Mouse (Mus musculus): ENCODE measurements around the gene Fggy. TPM values are rescaled to one million over a fixed set of nuclear protein-coding genes. Genes with fewer than 3 reads are reported as not detected.

The Fggy gene
- polyA plus RNA-seq, 1 experiment, result not detected

- no peak for TF ChIP-seq TAL1 (IDR thresholded peaks at IDR 0.05; ENCODE audit: low read length)
- TF ChIP-seq GATA1 (IDR thresholded peaks at IDR 0.05; ENCODE audit: low read length), result no peak
- no peaks in the 10 kb centered on the region for H3K27me3 ChIP-seq (ENCODE audit: control insufficient read depth)
- no peaks in the 10 kb centered on the region for H3K9me3 ChIP-seq (ENCODE audit: control insufficient read depth, low read length)
- no peak overlapping the region for H3K4me3 ChIP-seq (replicated peaks)
- no peaks in the 10 kb centered on the region for H3K4me1 ChIP-seq (ENCODE audit: control insufficient read depth)
- H3K36me3 ChIP-seq (ENCODE audit: control insufficient read depth), result no peaks in the 10 kb centered on the region
Measured at GRCm38 (mm10) chr4:95684522-95685080, 127.3 kb downstream of the Fggy start.

GRCm38 (mm10) chr4:95686775-95687174 lies 129.5 kb downstream of the Fggy start:
- Histone ChIP-seq H3K4me3 (replicated peaks) (no peak overlapping the region), H3K4me1 (ENCODE audit: control insufficient read depth) (no peaks in the 10 kb centered on the region), H3K36me3 (ENCODE audit: control insufficient read depth) (no peaks in the 10 kb centered on the region), H3K9me3 (ENCODE audit: control insufficient read depth, low read length) (no peaks in the 10 kb centered on the region), H3K27me3 (ENCODE audit: control insufficient read depth) (no peaks in the 10 kb centered on the region)
- TF ChIP-seq TAL1 (IDR thresholded peaks at IDR 0.05; ENCODE audit: low read length) (no peak), GATA1 (IDR thresholded peaks at IDR 0.05; ENCODE audit: low read length) (no peak)

- H3K9me3 ChIP-seq (ENCODE audit: control insufficient read depth, low read length), result no peaks in the 10 kb centered on the region
- no peak overlapping the region for H3K4me3 ChIP-seq (replicated peaks)
- H3K4me1 ChIP-seq (ENCODE audit: control insufficient read depth), result no peaks in the 10 kb centered on the region
- H3K36me3 ChIP-seq (ENCODE audit: control insufficient read depth), result no peaks in the 10 kb centered on the region
- no peaks in the 10 kb centered on the region for H3K27me3 ChIP-seq (ENCODE audit: control insufficient read depth)
- TF ChIP-seq TAL1 (IDR thresholded peaks at IDR 0.05; ENCODE audit: low read length), result no peak
Measured at GRCm38 (mm10) chr4:95687350-95687749, 130.0 kb downstream of the Fggy start.

- H3K27me3 ChIP-seq (ENCODE audit: control insufficient read depth), result no peaks in the 10 kb centered on the region
- H3K9me3 ChIP-seq (ENCODE audit: control insufficient read depth, low read length), result no peaks in the 10 kb centered on the region
- TF ChIP-seq TAL1 (IDR thresholded peaks at IDR 0.05; ENCODE audit: low read length) (no peak), GATA1 (IDR thresholded peaks at IDR 0.05; ENCODE audit: low read length) (no peak)
- no peak overlapping the region for H3K4me3 ChIP-seq (replicated peaks)
- no peaks in the 10 kb centered on the region for H3K36me3 ChIP-seq (ENCODE audit: control insufficient read depth)
- H3K4me1 ChIP-seq (ENCODE audit: control insufficient read depth), result no peaks in the 10 kb centered on the region
Measured at GRCm38 (mm10) chr4:95688159-95688558, 130.9 kb downstream of the Fggy start.

- TF ChIP-seq TAL1 (IDR thresholded peaks at IDR 0.05; ENCODE audit: low read length) (no peak), GATA1 (IDR thresholded peaks at IDR 0.05; ENCODE audit: low read length) (no peak)
- H3K9me3 ChIP-seq (ENCODE audit: control insufficient read depth, low read length), result no peaks in the 10 kb centered on the region
- H3K36me3 ChIP-seq (ENCODE audit: control insufficient read depth), result no peaks in the 10 kb centered on the region
- no peaks in the 10 kb centered on the region for H3K4me1 ChIP-seq (ENCODE audit: control insufficient read depth)
- H3K27me3 ChIP-seq (ENCODE audit: control insufficient read depth), result no peaks in the 10 kb centered on the region
- H3K4me3 ChIP-seq (replicated peaks), result no peak overlapping the region
Measured at GRCm38 (mm10) chr4:95700366-95700765, 143.1 kb downstream of the Fggy start.

GRCm38 (mm10) chr4:95707941-95708897 lies 150.9 kb downstream of the Fggy start:
- Histone ChIP-seq H3K9me3 (ENCODE audit: control insufficient read depth, low read length) (no peaks in the 10 kb centered on the region), H3K4me3 (replicated peaks) (no peak overlapping the region), H3K4me1 (ENCODE audit: control insufficient read depth) (no peaks in the 10 kb centered on the region), H3K27me3 (ENCODE audit: control insufficient read depth) (no peaks in the 10 kb centered on the region), H3K36me3 (ENCODE audit: control insufficient read depth) (no peaks in the 10 kb centered on the region)
- TF ChIP-seq GATA1 (IDR thresholded peaks at IDR 0.05; ENCODE audit: low read length), result no peak
- no peak for TF ChIP-seq TAL1 (IDR thresholded peaks at IDR 0.05; ENCODE audit: low read length)

- Histone ChIP-seq H3K4me3 (replicated peaks) (no peak overlapping the region), H3K9me3 (ENCODE audit: control insufficient read depth, low read length) (no peaks in the 10 kb centered on the region), H3K36me3 (ENCODE audit: control insufficient read depth) (no peaks in the 10 kb centered on the region), H3K4me1 (ENCODE audit: control insufficient read depth) (no peaks in the 10 kb centered on the region), H3K27me3 (ENCODE audit: control insufficient read depth) (no peaks in the 10 kb centered on the region)
- TF ChIP-seq TAL1 (IDR thresholded peaks at IDR 0.05; ENCODE audit: low read length) (no peak), GATA1 (IDR thresholded peaks at IDR 0.05; ENCODE audit: low read length) (no peak)
Measured at GRCm38 (mm10) chr4:95709750-95710149, 152.4 kb downstream of the Fggy start.

- Histone ChIP-seq H3K27me3 (ENCODE audit: control insufficient read depth) (no peaks in the 10 kb centered on the region), H3K36me3 (ENCODE audit: control insufficient read depth) (no peaks in the 10 kb centered on the region), H3K4me3 (replicated peaks) (no peak overlapping the region), H3K4me1 (ENCODE audit: control insufficient read depth) (no peaks in the 10 kb centered on the region), H3K9me3 (ENCODE audit: control insufficient read depth, low read length) (no peaks in the 10 kb centered on the region)
- TF ChIP-seq TAL1 (IDR thresholded peaks at IDR 0.05; ENCODE audit: low read length) (no peak), GATA1 (IDR thresholded peaks at IDR 0.05; ENCODE audit: low read length) (no peak)
Measured at GRCm38 (mm10) chr4:95712802-95713201, 155.5 kb downstream of the Fggy start.

GRCm38 (mm10) chr4:95713271-95713670 lies 156.0 kb downstream of the Fggy start:
- no peaks in the 10 kb centered on the region for H3K36me3 ChIP-seq (ENCODE audit: control insufficient read depth)
- H3K4me1 ChIP-seq (ENCODE audit: control insufficient read depth), result no peaks in the 10 kb centered on the region
- H3K9me3 ChIP-seq (ENCODE audit: control insufficient read depth, low read length), result no peaks in the 10 kb centered on the region
- no peak overlapping the region for H3K4me3 ChIP-seq (replicated peaks)
- H3K27me3 ChIP-seq (ENCODE audit: control insufficient read depth), result no peaks in the 10 kb centered on the region
- no peak for TF ChIP-seq TAL1 (IDR thresholded peaks at IDR 0.05; ENCODE audit: low read length)
- TF ChIP-seq GATA1 (IDR thresholded peaks at IDR 0.05; ENCODE audit: low read length), result no peak

All from erythroblast, embryonic 14.5 days (primary cell).